Mouse (Mus musculus) hindbrain, embryonic 14.5 days (tissue): Measurements from ENCODE around the gene Gm21750. TPM values are rescaled to one million over a fixed set of nuclear protein-coding genes. Genes with fewer than 3 reads are reported as not detected.
"Not testable (repeated sequence)": the region's sequence is repeated elsewhere in the genome, so short reads cannot be mapped to it uniquely, and the experiment has no call there.

Source experiments
- ATAC-seq: fragments of 200-750 bp; cut with Nextera tagmentation; 2 replicates; pipeline ENCODE4 v1.8.0; 2017; ENCODE audit warnings: moderate number of reproducible peaks, mild to moderate bottlenecking, moderate TSS enrichment, moderate library complexity; ENCODE audit not compliant: low FRiP score
- DNase-seq: peaks from one replicate; pipeline ENCODE4 v3.0.0-alpha.2; 2015; ENCODE audit warnings: low spot score
- H3K27ac ChIP-seq: fragments of 300-500 bp; sonication (generic); 2 replicates; pipeline ENCODE4 v1.5.1; 2014; ENCODE audit warnings: mild to moderate bottlenecking, moderate library complexity
- H3K27me3 ChIP-seq: fragments of 300-500 bp; sonication (generic); 2 replicates; pipeline ENCODE4 v1.6.1; 2014; ENCODE audit warnings: mild to moderate bottlenecking, low read length, mixed read lengths; ENCODE audit not compliant: control insufficient read depth, insufficient read depth
- H3K36me3 ChIP-seq: fragments of 300-500 bp; sonication (generic); replicated peaks from 2 replicates; pipeline ENCODE4 v1.6.1; 2014; ENCODE audit not compliant: control insufficient read depth, insufficient read depth
- H3K4me1 ChIP-seq: fragments of 300-500 bp; sonication (generic); replicated peaks from 2 replicates; pipeline ENCODE4 v1.6.1; 2014; ENCODE audit warnings: antibody characterized with exemption, low read length, mixed read lengths; ENCODE audit not compliant: control insufficient read depth, insufficient read depth
- H3K4me2 ChIP-seq: fragments of 300-500 bp; sonication (generic); replicated peaks from 2 replicates; pipeline ENCODE4 v1.6.1; 2014; ENCODE audit warnings: mild to moderate bottlenecking, moderate library complexity
- H3K4me3 ChIP-seq: fragments of 300-500 bp; sonication (generic); replicated peaks from 2 replicates; pipeline ENCODE4 v1.5.1; 2014; ENCODE audit warnings: mild to moderate bottlenecking, low read length
- H3K9ac ChIP-seq: fragments of 300-500 bp; sonication (generic); 2 replicates; pipeline ENCODE4 v1.6.1; 2014
- H3K9me3 ChIP-seq: fragments of 300-500 bp; sonication (generic); 2 replicates; pipeline ENCODE4 v1.6.1; 2016; ENCODE audit warnings: low read length; ENCODE audit not compliant: control insufficient read depth
- WGBS: fragments of 180-500 bp; shearing (Covaris S2); extraction: QIAGEN DNeasy Blood & Tissue Kit; methylation state at CpG from one replicate; pipeline ENCODE4 v1.1.7; 2014; 5-methylcytosine and 5-hydroxymethylcytosine counted together
- polyA plus RNA-seq: library from polyadenylated mRNA; unstranded; fragments of >200 nt; fragmentation: Nextera tagmentation; extraction: Ambion mirVana; gene quantifications from 2 replicates; pipeline ENCODE4 v1.2.1, GENCODE M21; 2014

Gene Gm21750
- not detected in 2 replicates for polyA plus RNA-seq

GRCm38 (mm10) chr14:73660925-73661324 lies at the start of gene Gm21750:
Gene Gm21750, plus strand, starts transcription at chr14:73661225.
- H3K9ac ChIP-seq, ATAC-seq, H3K4me2 ChIP-seq, H3K36me3 ChIP-seq, H3K27me3 ChIP-seq, H3K27ac ChIP-seq, H3K4me3 ChIP-seq, H3K4me1 ChIP-seq, H3K9me3 ChIP-seq, DNase-seq: not testable (repeated sequence)
- 94% methylated on average over 3 of the region's 3 CpGs for WGBS

GRCm38 (mm10) chr14:73614961-73615360 lies 46.1 kb upstream of the Gm21750 start:
- ATAC-seq, H3K27ac ChIP-seq, H3K27me3 ChIP-seq, DNase-seq, H3K4me1 ChIP-seq, H3K36me3 ChIP-seq, H3K4me2 ChIP-seq, H3K4me3 ChIP-seq, H3K9ac ChIP-seq: not testable (repeated sequence)
- H3K9me3 ChIP-seq = peaks cover 16% of the 10 kb centered on the region; the same call in 1 of the 2 replicates
- 73% methylated on average over 1 of the region's 1 CpGs for WGBS

DNA sequence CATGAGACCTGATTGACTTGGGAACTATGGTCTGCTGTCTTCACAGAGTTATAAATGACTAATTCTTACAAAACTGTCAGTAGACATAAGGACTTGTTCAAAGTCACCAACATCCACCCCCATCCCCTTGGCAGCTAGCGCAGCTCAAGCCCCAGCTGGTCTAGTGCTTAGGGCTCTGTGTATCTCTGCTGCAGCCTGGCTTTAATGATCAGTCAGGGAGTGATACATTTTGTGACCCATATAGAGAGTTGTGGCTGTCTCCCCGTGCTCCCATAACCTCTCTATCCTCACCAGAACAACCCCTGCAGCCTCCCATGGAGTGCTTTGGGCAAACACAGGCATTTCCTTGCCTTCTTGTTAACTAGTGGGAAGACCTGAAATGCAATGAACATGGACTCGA lies 40.1 kb upstream of the Gm21750 start:
- Histone ChIP-seq H3K36me3 (no peaks in the 10 kb centered on the region), H3K4me3 (no peak overlapping the region), H3K4me2 (no peak overlapping the region), H3K9me3 (peaks cover 18% of the 10 kb centered on the region; the same call in 1 of the 2 replicates), H3K9ac (no peak overlapping the region), H3K27me3 (no peaks in the 10 kb centered on the region), H3K4me1 (no peaks in the 10 kb centered on the region), H3K27ac (no peak overlapping the region)
- DNase-seq = no peak
- 87% methylated on average over 3 of the region's 3 CpGs for WGBS
- ATAC-seq = no peak

DNA sequence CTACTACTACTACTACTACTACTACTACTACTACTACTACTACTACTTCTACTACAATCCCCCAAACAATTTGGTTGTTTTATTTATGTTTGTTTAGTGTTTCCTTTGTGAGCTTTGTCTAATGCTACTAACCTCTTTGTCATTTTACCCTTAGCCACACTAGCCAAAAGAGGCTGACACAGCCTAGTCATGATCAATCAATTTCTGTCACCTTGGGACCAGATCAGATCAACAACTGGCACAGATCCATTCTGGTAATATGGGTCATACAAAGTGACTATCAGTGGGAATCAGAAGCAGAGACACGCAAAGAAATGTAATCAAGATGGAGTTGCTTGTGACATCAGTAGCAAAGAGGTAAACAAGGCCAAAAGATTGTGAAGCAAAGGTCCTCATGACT lies 38.0 kb upstream of the Gm21750 start:
- Histone ChIP-seq H3K9me3 (peaks cover 18% of the 10 kb centered on the region; the same call in 1 of the 2 replicates), H3K36me3 (no peaks in the 10 kb centered on the region), H3K9ac (no peak overlapping the region), H3K4me2 (no peak overlapping the region), H3K27ac (no peak overlapping the region), H3K27me3 (no peaks in the 10 kb centered on the region), H3K4me3 (no peak overlapping the region), H3K4me1 (no peaks in the 10 kb centered on the region)
- ATAC-seq = no peak
- WGBS = 93% methylated on average over 1 of the region's 1 CpGs
- DNase-seq = no peak

GRCm38 (mm10) chr14:73625469-73625868 lies 35.6 kb upstream of the Gm21750 start:
- 70% methylated on average over 3 of the region's 3 CpGs for WGBS
- no peaks in the 10 kb centered on the region for H3K4me1 ChIP-seq

DNA sequence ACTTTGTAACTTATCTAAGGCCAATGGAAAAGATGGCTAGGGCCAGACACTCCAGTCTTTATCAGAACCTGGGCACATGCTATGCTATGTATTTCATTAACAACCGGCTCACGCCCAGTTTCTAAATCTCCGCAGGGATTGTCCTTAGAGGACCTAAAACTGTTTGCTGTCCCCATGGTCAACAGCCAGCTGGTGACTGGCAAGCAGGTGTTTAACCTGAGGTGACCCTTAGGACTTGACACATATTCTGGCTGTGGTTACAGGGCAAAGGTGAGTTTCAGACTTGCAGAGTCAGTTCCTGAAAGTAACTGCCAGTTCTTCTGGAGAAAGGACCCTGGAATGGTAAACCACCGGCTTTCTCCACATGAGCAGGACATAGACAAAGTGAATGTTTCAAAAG lies 29.5 kb upstream of the Gm21750 start:
- 89% methylated on average over 4 of the region's 4 CpGs for WGBS
- no peak for ATAC-seq

More at GRCm38 (mm10) chr14:73625469-73625868, 35.6 kb upstream of the Gm21750 start:
- Histone ChIP-seq H3K9me3 (no peaks in the 10 kb centered on the region), H3K27me3 (no peaks in the 10 kb centered on the region), H3K9ac (no peak overlapping the region), H3K4me3 (no peak overlapping the region), H3K4me2 (no peak overlapping the region), H3K27ac (no peak overlapping the region), H3K36me3 (no peaks in the 10 kb centered on the region)
- no peak for DNase-seq
- ATAC-seq = no peak

DNA sequence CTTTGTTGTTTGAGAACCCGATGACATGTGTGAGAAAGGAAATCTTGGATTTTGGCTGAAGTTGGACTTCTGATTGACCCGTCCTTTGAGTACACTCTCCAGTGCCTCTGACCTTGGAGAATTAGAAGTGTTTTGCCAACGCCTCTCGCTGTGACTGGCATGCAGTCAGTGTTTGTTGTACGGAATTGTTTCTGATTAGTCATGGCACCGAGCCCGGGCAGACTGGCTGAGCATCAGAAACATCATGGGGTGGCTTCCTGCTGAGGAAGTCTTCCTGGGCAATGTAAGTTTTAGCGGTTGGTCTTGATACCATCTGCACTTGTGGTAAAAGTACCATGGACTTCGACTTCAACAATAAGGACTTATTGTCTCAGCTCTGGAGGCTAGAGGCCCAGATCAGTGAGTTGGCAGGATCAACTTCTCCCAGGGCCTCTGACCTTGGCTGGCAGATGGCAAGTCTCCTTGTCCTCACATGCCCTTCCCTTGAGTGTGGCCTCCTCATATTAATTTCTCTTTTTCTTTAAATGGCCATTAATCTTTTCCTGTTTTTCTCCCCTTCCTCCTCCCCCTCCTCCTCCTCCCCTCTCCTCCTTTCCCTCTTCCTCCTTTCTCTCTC lies 28.3 kb upstream of the Gm21750 start:
- H3K4me1 ChIP-seq = no peaks in the 10 kb centered on the region
- peak; percentile 90 for ATAC-seq
- no peak overlapping the region for H3K4me2 ChIP-seq
- DNase-seq = peak; percentile 63
- H3K4me3 ChIP-seq = no peak overlapping the region
- H3K36me3 ChIP-seq = no peaks in the 10 kb centered on the region
- H3K9ac ChIP-seq = no peak overlapping the region
- WGBS = 43% methylated on average over 9 of the region's 9 CpGs
- no peaks in the 10 kb centered on the region for H3K27me3 ChIP-seq
- H3K9me3 ChIP-seq = 0 out of 2 replicates have a peak, but pooled peaks cover 5% of the 10 kb centered on the region
- H3K27ac ChIP-seq = no peak overlapping the region

More for the DNA sequence above, 29.5 kb upstream of the Gm21750 start:
- no peak overlapping the region for H3K9ac ChIP-seq
- no peaks in the 10 kb centered on the region for H3K4me1 ChIP-seq
- H3K9me3 ChIP-seq = 0 out of 2 replicates have a peak, but pooled peaks cover 5% of the 10 kb centered on the region
- no peak overlapping the region for H3K4me3 ChIP-seq
- DNase-seq = no peak
- H3K36me3 ChIP-seq = no peaks in the 10 kb centered on the region
- H3K27ac ChIP-seq = no peak overlapping the region
- H3K4me2 ChIP-seq = no peak overlapping the region
- H3K27me3 ChIP-seq = no peaks in the 10 kb centered on the region

DNA sequence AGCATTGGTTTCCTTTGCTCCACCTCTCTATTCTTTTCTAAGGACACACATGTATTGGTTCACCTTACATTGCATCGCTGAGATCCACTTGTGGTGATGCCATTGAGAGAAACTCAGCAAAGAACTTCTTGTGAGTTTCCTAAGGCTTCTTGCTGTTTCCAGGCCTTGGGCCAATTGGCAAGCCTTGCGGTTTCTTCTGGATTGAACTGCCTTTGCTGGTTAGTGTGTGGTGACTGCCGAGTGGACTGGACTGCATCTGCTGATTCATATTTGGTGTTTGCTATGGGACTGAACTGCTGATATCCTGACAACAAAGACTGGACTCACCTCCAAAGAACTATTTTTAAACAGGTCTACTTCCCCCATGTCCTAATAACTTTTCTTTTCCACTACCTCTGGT lies 26.7 kb upstream of the Gm21750 start:
- 0 out of 2 replicates have a peak, but pooled peaks cover 5% of the 10 kb centered on the region for H3K9me3 ChIP-seq
- H3K4me1 ChIP-seq = no peaks in the 10 kb centered on the region
- H3K4me3 ChIP-seq = no peak overlapping the region
- no peak for ATAC-seq
- no peak for DNase-seq
- no peak overlapping the region for H3K4me2 ChIP-seq
- H3K27me3 ChIP-seq = no peaks in the 10 kb centered on the region
- H3K27ac ChIP-seq = no peak overlapping the region
- no peak overlapping the region for H3K9ac ChIP-seq
- H3K36me3 ChIP-seq = no peaks in the 10 kb centered on the region
- WGBS = 87% methylated on average over 3 of the region's 3 CpGs

- ATAC-seq = no peak
- Histone ChIP-seq H3K9ac (no peak overlapping the region), H3K4me2 (no peak overlapping the region), H3K27ac (no peak overlapping the region), H3K36me3 (no peaks in the 10 kb centered on the region), H3K27me3 (no peaks in the 10 kb centered on the region), H3K4me1 (no peaks in the 10 kb centered on the region), H3K9me3 (0 out of 2 replicates have a peak, but pooled peaks cover 5% of the 10 kb centered on the region), H3K4me3 (no peak overlapping the region)
- DNase-seq = no peak
These were observed 23.6 kb upstream of the Gm21750 start for GRCm38 (mm10) chr14:73637460-73637859.
